Mouse (Mus musculus) lung, postnatal 0 days (tissue): ENCODE measurements at regions not wholly inside any gene's neighbourhood (a gene's known extent, or its start where the extent isn't known, plus 50 kb on each side); places are given as distances from the start of the nearest gene placed in this dataset.

Source experiments
- CTCF ChIP-seq: IDR thresholded peaks from 2 replicates; pipeline ENCODE4 v1.5.1; 2016; ENCODE audit warnings: antibody characterized with exemption, mild to moderate bottlenecking
- EP300 ChIP-seq: IDR thresholded peaks from 2 replicates; pipeline ENCODE4 v1.6.1; 2016; ENCODE audit warnings: antibody characterized with exemption, mild to moderate bottlenecking, control low read depth

DNA sequence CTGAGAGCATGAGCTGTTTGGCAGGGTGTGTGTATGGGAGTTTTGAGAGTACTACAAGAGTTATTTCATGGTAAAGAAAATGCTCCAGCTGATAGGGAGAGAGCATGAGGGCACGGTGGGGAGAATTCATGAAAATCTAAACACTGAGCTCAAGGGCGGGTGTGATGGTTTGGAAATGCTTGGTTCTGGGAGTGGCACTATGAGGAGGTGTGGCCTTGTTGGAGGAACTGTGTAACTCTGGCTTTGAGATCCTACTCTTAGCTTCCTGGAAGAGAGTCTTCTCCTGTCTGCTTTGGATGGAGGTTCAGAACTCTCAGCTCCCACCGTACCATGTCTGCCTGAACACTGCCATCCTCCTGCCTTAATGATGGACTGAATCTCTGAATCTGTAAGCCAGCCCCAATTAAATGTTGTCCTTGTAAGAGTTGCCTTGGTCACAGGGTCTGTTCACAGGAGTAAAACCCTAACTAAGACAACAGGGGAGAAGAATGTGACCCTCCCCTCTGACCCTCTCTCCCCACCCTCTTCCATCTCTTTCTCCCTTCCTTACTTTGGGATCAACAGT is 58.7 kb upstream of the Ubash3b start:
- TF ChIP-seq CTCF, result no peak
- no peak for TF ChIP-seq EP300
